ENCODE assay signal across 16 mouse cellular contexts in genomic region chr12:44501807-44502487, GRCm38 (mm10).
A peak's percentile ranks its signal among the peaks of the same experiment; 100 is the strongest.
DNase-seq lines count a peak whose midpoint lies in the region; ATAC-seq and TF ChIP-seq lines count a peak whose summit lies in the region.
"Had no signal": no experiment of that assay in that cellular context is flagged by ENCODE, and none has a peak within 500 bp of the region (broad histone marks: within the 10 kb centered on the region; RNA-seq: fewer than 3 reads in every experiment).

No protein-coding gene starts in this region.

- DNase-seq in hindbrain, embryonic 10.5 days (ENCODE audit: low spot score): no peak
- peak; percentile 74 for DNase-seq in brain, adult 2 months (ENCODE audit: low read depth, low spot score)
- DNase-seq in cerebellum, postnatal 10 days: peak; percentile 59 to 65
- DNase-seq in hindbrain, postnatal 0 days (ENCODE audit: low spot score): peak; percentile 68
- no peak for DNase-seq in ovary, adult 18-20 months (ENCODE audit: low spot score)
- no peak for DNase-seq in left cerebral cortex, postnatal 10 days (ENCODE audit: extremely low spot score in 1 of 2, low spot score in 2 of 2)
- DNase-seq: adrenal gland, postnatal 10 days; kidney, adult 9 months; lung, postnatal 4 days; right cerebral cortex, adult 18-20 months; thymus, postnatal 14 days had no signal

- intact Hi-C loops in left cerebral cortex, postnatal 10 days (cut with DNase I): no loop called here

- H3K27me3 ChIP-seq in hindbrain, embryonic 12.5 days: no peaks in the 10 kb centered on the region
- no peaks in the 10 kb centered on the region for H3K27me3 ChIP-seq in hindbrain, embryonic 10.5 days (ENCODE audit: insufficient read depth, poor library complexity, severe bottlenecking)
- no peaks in the 10 kb centered on the region for H3K27me3 ChIP-seq in hindbrain, postnatal 0 days (ENCODE audit: insufficient read depth, low read length)
- H3K27me3 ChIP-seq in kidney, embryonic 14.5 days (ENCODE audit: control insufficient read depth, insufficient read depth, low read length): no peaks in the 10 kb centered on the region
- H3K27me3 ChIP-seq: heart, embryonic 13.5 days had no signal

- no peaks in the 10 kb centered on the region for H3K36me3 ChIP-seq in hindbrain, embryonic 12.5 days
- H3K36me3 ChIP-seq in hindbrain, embryonic 10.5 days: no peaks in the 10 kb centered on the region
- no peaks in the 10 kb centered on the region for H3K36me3 ChIP-seq in hindbrain, postnatal 0 days (ENCODE audit: insufficient read depth, low read length)
- no peaks in the 10 kb centered on the region for H3K36me3 ChIP-seq in kidney, embryonic 14.5 days (ENCODE audit: control insufficient read depth, insufficient read depth, low read length)
- H3K36me3 ChIP-seq: G1E; heart, embryonic 13.5 days had no signal

- no peak overlapping the region for H3K9ac ChIP-seq in hindbrain, embryonic 12.5 days
- H3K9ac ChIP-seq in hindbrain, postnatal 0 days (replicated peaks; ENCODE audit: low read length): no peak overlapping the region
- no peak overlapping the region for H3K9ac ChIP-seq in kidney, embryonic 14.5 days (ENCODE audit: low read depth, low read length)
- H3K9ac ChIP-seq: heart, embryonic 13.5 days had no signal

- 0 out of 2 replicates have a peak overlapping the region, but pooled peaks have one; percentile 17 for H3K27ac ChIP-seq in hindbrain, embryonic 12.5 days
- H3K27ac ChIP-seq in hindbrain, embryonic 10.5 days: no peak overlapping the region
- H3K27ac ChIP-seq in hindbrain, postnatal 0 days: 0 out of 2 replicates have a peak overlapping the region, but pooled peaks have one; percentile 2
- no peak overlapping the region for H3K27ac ChIP-seq in kidney, embryonic 14.5 days (ENCODE audit: low read depth, low read length)
- H3K27ac ChIP-seq: heart, embryonic 13.5 days had no signal

- peaks cover 16% of the 10 kb centered on the region for H3K4me1 ChIP-seq in hindbrain, embryonic 12.5 days
- H3K4me1 ChIP-seq in hindbrain, embryonic 10.5 days (replicated peaks): peaks cover 8% of the 10 kb centered on the region
- H3K4me1 ChIP-seq in hindbrain, postnatal 0 days (ENCODE audit: insufficient read depth, low read length): 0 out of 2 replicates have a peak, but pooled peaks cover 5% of the 10 kb centered on the region
- no peaks in the 10 kb centered on the region for H3K4me1 ChIP-seq in kidney, embryonic 14.5 days (ENCODE audit: control insufficient read depth, insufficient read depth, low read length)
- H3K4me1 ChIP-seq: heart, embryonic 13.5 days had no signal

- no peaks in the 10 kb centered on the region for H3K9me3 ChIP-seq in hindbrain, embryonic 12.5 days (replicated peaks)
- H3K9me3 ChIP-seq in hindbrain, embryonic 10.5 days: no peaks in the 10 kb centered on the region
- H3K9me3 ChIP-seq in hindbrain, postnatal 0 days (ENCODE audit: low read length): no peaks in the 10 kb centered on the region
- no peaks in the 10 kb centered on the region for H3K9me3 ChIP-seq in kidney, embryonic 14.5 days (ENCODE audit: control insufficient read depth, low read length)
- H3K9me3 ChIP-seq: G1E; heart, embryonic 13.5 days had no signal

- TF ChIP-seq CTCF in hindbrain, postnatal 0 days (IDR thresholded peaks at IDR 0.05; ENCODE audit: low read depth): no peak

- no peak overlapping the region for H3K4me2 ChIP-seq in hindbrain, embryonic 12.5 days (replicated peaks)
- no peak overlapping the region for H3K4me2 ChIP-seq in hindbrain, postnatal 0 days (ENCODE audit: low read depth, low read length)
- no peak overlapping the region for H3K4me2 ChIP-seq in kidney, embryonic 14.5 days (replicated peaks; ENCODE audit: low read depth, low read length)
- H3K4me2 ChIP-seq: heart, embryonic 13.5 days had no signal

- WGBS in hindbrain, embryonic 12.5 days: 69% methylated on average over 5 of the region's 5 CpGs
- WGBS in hindbrain, embryonic 10.5 days: 77% methylated on average over 5 of the region's 5 CpGs
- WGBS in hindbrain, postnatal 0 days: 52% methylated on average over 5 of the region's 5 CpGs
- 76% methylated on average over 5 of the region's 5 CpGs for WGBS in kidney, embryonic 14.5 days

- ATAC-seq in hindbrain, embryonic 12.5 days (ENCODE audit: low FRiP score): 0 out of 2 replicates have a peak, but pooled peaks have one; percentile 49
- peak; percentile 69; the same call in 1 of the 2 replicates for ATAC-seq in hindbrain, postnatal 0 days
- no peak for ATAC-seq in kidney, embryonic 14.5 days (ENCODE audit: low FRiP score, low TSS enrichment)

- no peak overlapping the region for H3K4me3 ChIP-seq in hindbrain, embryonic 12.5 days
- H3K4me3 ChIP-seq in hindbrain, embryonic 10.5 days: no peak overlapping the region
- no peak overlapping the region for H3K4me3 ChIP-seq in hindbrain, postnatal 0 days (ENCODE audit: low read length)
- H3K4me3 ChIP-seq in kidney, embryonic 14.5 days (ENCODE audit: low read length): no peak overlapping the region
- H3K4me3 ChIP-seq: erythroblast, embryonic 14.5 days; heart, embryonic 13.5 days had no signal

Comparison
In these comparisons a context has a peak if more than half of its experiments do, and no peak if none do; other contexts are left out.
1. H3K27ac ChIP-seq: peak in hindbrain, embryonic 12.5 days (single experiment) and hindbrain, postnatal 0 days (single experiment); none in hindbrain, embryonic 10.5 days (single experiment) and kidney, embryonic 14.5 days (single experiment).
2. DNase-seq: peak in brain, adult 2 months (single experiment), cerebellum, postnatal 10 days (2 of 2) and hindbrain, postnatal 0 days (single experiment); none in hindbrain, embryonic 10.5 days (single experiment), ovary, adult 18-20 months (single experiment) and left cerebral cortex, postnatal 10 days (0 of 2).